Mouse (Mus musculus) intestine, embryonic 14.5 days (tissue): ENCODE measurements at regions not wholly inside any gene's neighbourhood (a gene's known extent, or its start where the extent isn't known, plus 50 kb on each side); places are given as distances from the start of the nearest gene placed in this dataset.

Source experiments
- ATAC-seq: fragments of 200-750 bp; cut with Nextera tagmentation; replicated peaks from 2 replicates; pipeline ENCODE4 v1.8.0; 2017; ENCODE audit warnings: low read depth, moderate number of reproducible peaks, moderate TSS enrichment, moderate library complexity; ENCODE audit not compliant: low FRiP score, low TSS enrichment
- DNase-seq: peaks from one replicate; pipeline ENCODE4 v3.0.0-alpha.2; 2018; ENCODE audit warnings: low spot score
- H3K27ac ChIP-seq: fragments of 300-500 bp; sonication (generic); 2 replicates; pipeline ENCODE4 v1.5.1; 2014; ENCODE audit warnings: low read depth, mild to moderate bottlenecking, control low read depth
- H3K27me3 ChIP-seq: fragments of 300-500 bp; sonication (generic); replicated peaks from 2 replicates; pipeline ENCODE4 v1.6.1; 2014; ENCODE audit warnings: low read length, control low read depth; ENCODE audit not compliant: control insufficient read depth, insufficient read depth
- H3K36me3 ChIP-seq: fragments of 300-500 bp; sonication (generic); 2 replicates; pipeline ENCODE4 v1.6.1; 2014; ENCODE audit warnings: low read length, control low read depth; ENCODE audit not compliant: control insufficient read depth, insufficient read depth
- H3K4me1 ChIP-seq: fragments of 300-500 bp; sonication (generic); replicated peaks from 2 replicates; pipeline ENCODE4 v1.6.1; 2014; ENCODE audit warnings: low read length, control low read depth, mixed read lengths; ENCODE audit not compliant: control insufficient read depth, insufficient read depth
- H3K4me2 ChIP-seq: fragments of 300-500 bp; sonication (generic); 2 replicates; pipeline ENCODE4 v1.6.1; 2014; ENCODE audit warnings: low read length
- H3K4me3 ChIP-seq: fragments of 300-500 bp; sonication (generic); 2 replicates; pipeline ENCODE4 v1.5.1; 2014; ENCODE audit warnings: low read depth, low read length, control low read depth, mixed read lengths
- H3K9ac ChIP-seq: fragments of 300-500 bp; sonication (generic); 2 replicates; pipeline ENCODE4 v1.6.1; 2014; ENCODE audit warnings: mild to moderate bottlenecking, low read length
- H3K9me3 ChIP-seq: fragments of 300-500 bp; sonication (generic); 2 replicates; pipeline ENCODE4 v1.6.1; 2016; ENCODE audit warnings: low read length, control low read depth; ENCODE audit not compliant: control insufficient read depth
- WGBS: fragments of 180-500 bp; shearing (Covaris S2); extraction: QIAGEN DNeasy Blood & Tissue Kit; methylation state at CpG from one replicate; pipeline ENCODE4 v1.1.7; 2014; 5-methylcytosine and 5-hydroxymethylcytosine counted together

DNA sequence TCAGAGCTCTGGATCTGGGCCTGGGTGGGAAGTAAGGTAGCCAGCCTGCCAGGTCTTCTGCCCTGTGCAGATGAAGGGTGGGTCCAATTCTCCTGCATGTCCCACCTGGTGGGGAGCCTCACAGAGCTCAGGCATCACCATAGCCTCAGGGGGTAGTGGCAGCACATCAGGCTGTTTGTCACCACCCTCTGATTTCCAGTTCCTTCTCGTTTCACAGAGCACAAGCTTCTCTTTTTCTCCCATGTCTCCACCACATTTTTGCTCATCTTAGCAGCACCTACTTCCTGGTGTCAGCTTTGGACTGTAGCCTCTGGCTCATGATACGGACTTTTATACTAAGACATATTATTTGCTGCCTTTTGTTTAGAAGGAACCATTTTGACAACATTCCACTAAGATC lies 345.6 kb upstream of the Mmadhc start:
- 72% methylated on average over 2 of the region's 2 CpGs for WGBS
- H3K27ac ChIP-seq, result no peak overlapping the region
- ATAC-seq (no peak), DNase-seq (no peak)
- no peaks in the 10 kb centered on the region for H3K9me3 ChIP-seq
- H3K9ac ChIP-seq, result no peak overlapping the region
- no peak overlapping the region for H3K4me3 ChIP-seq
- no peaks in the 10 kb centered on the region for H3K36me3 ChIP-seq
- no peaks in the 10 kb centered on the region for H3K4me1 ChIP-seq
- no peaks in the 10 kb centered on the region for H3K27me3 ChIP-seq
- no peak overlapping the region for H3K4me2 ChIP-seq

DNA sequence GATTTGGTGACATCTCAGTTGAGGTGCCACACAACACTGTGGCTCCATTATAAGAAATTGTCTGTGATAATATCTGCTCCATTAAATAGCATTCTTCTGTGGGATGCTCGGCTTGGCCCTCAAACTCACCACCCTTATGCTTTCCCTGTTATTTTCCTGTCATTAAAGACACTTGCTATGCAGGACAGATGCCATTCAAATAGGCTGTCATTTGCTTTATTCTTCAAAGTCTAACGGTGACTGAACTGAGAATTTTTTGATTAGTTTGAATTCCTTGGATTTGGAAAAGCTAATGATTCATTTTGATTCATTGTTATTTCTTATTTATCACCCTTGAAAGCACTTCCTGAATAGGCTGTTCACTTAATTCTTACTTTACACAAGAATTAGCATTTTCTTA lies 339.3 kb upstream of the Mmadhc start:
- ATAC-seq (no peak), DNase-seq (no peak)
- Histone ChIP-seq H3K9ac (no peak overlapping the region), H3K9me3 (no peaks in the 10 kb centered on the region), H3K27me3 (no peaks in the 10 kb centered on the region), H3K36me3 (no peaks in the 10 kb centered on the region), H3K4me2 (no peak overlapping the region), H3K4me3 (no peak overlapping the region), H3K4me1 (no peaks in the 10 kb centered on the region), H3K27ac (no peak overlapping the region)
- WGBS, result 81% methylated on average over 2 of the region's 2 CpGs

- Histone ChIP-seq H3K36me3 (no peaks in the 10 kb centered on the region), H3K9ac (no peak overlapping the region), H3K9me3 (no peaks in the 10 kb centered on the region), H3K27me3 (no peaks in the 10 kb centered on the region), H3K4me1 (no peaks in the 10 kb centered on the region), H3K4me3 (no peak overlapping the region), H3K4me2 (no peak overlapping the region), H3K27ac (no peak overlapping the region)
- no peak for DNase-seq
- ATAC-seq, result no peak
These were observed 335.2 kb upstream of the Mmadhc start for GRCm38 (mm10) chr2:50631786-50632185.

- H3K27me3 ChIP-seq, result no peaks in the 10 kb centered on the region
- H3K4me3 ChIP-seq, result no peak overlapping the region
- no peaks in the 10 kb centered on the region for H3K9me3 ChIP-seq
- H3K27ac ChIP-seq, result no peak overlapping the region
- DNase-seq, result no peak
- no peaks in the 10 kb centered on the region for H3K4me1 ChIP-seq
- no peak overlapping the region for H3K9ac ChIP-seq
- 40% methylated on average over 2 of the region's 2 CpGs for WGBS
- no peaks in the 10 kb centered on the region for H3K36me3 ChIP-seq
- no peak overlapping the region for H3K4me2 ChIP-seq
- ATAC-seq, result no peak
These were observed 330.9 kb upstream of the Mmadhc start for GRCm38 (mm10) chr2:50627501-50627900.

GRCm38 (mm10) chr2:50625233-50625749 lies 328.7 kb upstream of the Mmadhc start:
- H3K27me3 ChIP-seq, result no peaks in the 10 kb centered on the region
- H3K9ac ChIP-seq, result no peak overlapping the region
- DNase-seq, result no peak
- H3K4me1 ChIP-seq, result no peaks in the 10 kb centered on the region
- no peaks in the 10 kb centered on the region for H3K9me3 ChIP-seq
- H3K4me2 ChIP-seq, result no peak overlapping the region
- no peaks in the 10 kb centered on the region for H3K36me3 ChIP-seq
- H3K4me3 ChIP-seq, result no peak overlapping the region
- 50% methylated on average over 5 of the region's 5 CpGs for WGBS
- no peak for ATAC-seq
- no peak overlapping the region for H3K27ac ChIP-seq

DNA sequence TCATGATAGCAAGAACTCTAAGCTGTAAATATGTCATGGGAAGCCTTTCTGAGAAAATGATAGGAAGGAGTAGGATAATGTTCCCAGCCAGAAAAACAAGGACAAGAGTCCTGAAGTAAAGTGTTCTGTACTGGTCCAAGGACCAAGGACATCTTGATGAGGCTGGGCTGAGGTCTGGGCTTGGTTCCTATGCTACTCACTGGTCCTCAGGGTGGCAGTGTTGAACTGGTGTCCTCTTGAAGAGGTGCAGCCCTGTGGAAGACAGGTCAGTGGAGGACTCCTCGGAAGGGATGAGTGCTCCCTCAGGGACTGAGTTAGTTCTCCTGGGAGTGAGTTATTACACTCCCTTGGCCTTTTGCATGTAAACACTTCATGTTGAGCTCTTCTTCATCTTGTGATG lies 312.5 kb upstream of the Mmadhc start:
- Histone ChIP-seq H3K9me3 (no peaks in the 10 kb centered on the region), H3K4me2 (no peak overlapping the region), H3K27ac (peak overlapping the region; percentile 34; the same call in 1 of the 2 replicates), H3K9ac (no peak overlapping the region), H3K36me3 (no peaks in the 10 kb centered on the region), H3K4me3 (no peak overlapping the region), H3K27me3 (no peaks in the 10 kb centered on the region), H3K4me1 (0 out of 2 replicates have a peak, but pooled peaks cover 4% of the 10 kb centered on the region)
- ATAC-seq (no peak), DNase-seq (peak; percentile 55)
- 35% methylated on average over 1 of the region's 1 CpGs for WGBS

DNA sequence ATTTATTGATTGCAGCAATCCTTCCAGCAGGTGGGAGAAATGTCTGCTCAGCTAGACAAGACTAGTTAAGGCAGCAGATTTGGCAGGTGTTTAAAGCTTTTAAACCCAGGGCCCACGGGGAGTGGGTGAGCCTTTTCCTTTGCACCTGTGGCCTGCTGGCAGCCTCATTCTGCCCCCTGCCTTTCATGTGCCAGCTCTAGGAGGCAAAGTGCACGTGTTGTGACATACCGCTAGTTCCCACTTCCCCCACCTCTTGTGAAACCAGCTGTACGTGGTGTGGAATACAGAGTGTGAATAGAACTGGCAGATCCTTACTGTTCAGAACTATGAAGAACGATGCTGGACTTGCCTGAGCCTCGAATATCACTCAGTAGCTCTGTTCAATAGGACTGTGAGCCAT lies 292.6 kb upstream of the Mmadhc start:
- H3K27ac ChIP-seq, result no peak overlapping the region
- no peak overlapping the region for H3K4me3 ChIP-seq
- H3K27me3 ChIP-seq, result no peaks in the 10 kb centered on the region
- H3K36me3 ChIP-seq, result no peaks in the 10 kb centered on the region
- no peaks in the 10 kb centered on the region for H3K4me1 ChIP-seq
- 71% methylated on average over 6 of the region's 6 CpGs for WGBS
- H3K4me2 ChIP-seq, result no peak overlapping the region
- no peak overlapping the region for H3K9ac ChIP-seq
- no peaks in the 10 kb centered on the region for H3K9me3 ChIP-seq
- ATAC-seq (no peak), DNase-seq (no peak)

- no peaks in the 10 kb centered on the region for H3K4me1 ChIP-seq
- ATAC-seq (no peak), DNase-seq (no peak)
- no peaks in the 10 kb centered on the region for H3K9me3 ChIP-seq
- H3K4me2 ChIP-seq, result no peak overlapping the region
- H3K9ac ChIP-seq, result no peak overlapping the region
- H3K4me3 ChIP-seq, result no peak overlapping the region
- no peaks in the 10 kb centered on the region for H3K27me3 ChIP-seq
- no peaks in the 10 kb centered on the region for H3K36me3 ChIP-seq
- WGBS, result 55% methylated on average over 6 of the region's 6 CpGs
- H3K27ac ChIP-seq, result no peak overlapping the region
These were observed 292.1 kb upstream of the Mmadhc start for GRCm38 (mm10) chr2:50588652-50589051.

- Histone ChIP-seq H3K4me1 (no peaks in the 10 kb centered on the region), H3K4me3 (no peak overlapping the region), H3K4me2 (no peak overlapping the region), H3K27me3 (no peaks in the 10 kb centered on the region), H3K9me3 (no peaks in the 10 kb centered on the region), H3K27ac (no peak overlapping the region), H3K9ac (no peak overlapping the region), H3K36me3 (no peaks in the 10 kb centered on the region)
- DNase-seq, result no peak
- no peak for ATAC-seq
- WGBS, result 71% methylated on average over 6 of the region's 6 CpGs
These were observed 289.9 kb upstream of the Mmadhc start for GRCm38 (mm10) chr2:50586321-50587050.
